Mouse (Mus musculus): Measurements from ENCODE around the gene Ipcef1.

- TF ChIP-seq RAD21 (IDR thresholded peaks at IDR 0.05; ENCODE audit: low read depth, low read length), result no peak
- no peak for TF ChIP-seq CTCF (conservative IDR thresholded peaks at IDR 0.05 in 1 of 2, IDR thresholded peaks at IDR 0.05 in 1 of 2; ENCODE audit: low read depth in 2 of 2, low read length in 2 of 2)
- no peak for TF ChIP-seq ZKSCAN1 (IDR thresholded peaks at IDR 0.05; ENCODE audit: borderline replicate concordance, low read depth, low read length)
- TF ChIP-seq USF2 (conservative IDR thresholded peaks at IDR 0.05; ENCODE audit: low read depth, low read length), result no peak
- no peak for TF ChIP-seq ZC3H11A (IDR thresholded peaks at IDR 0.05; ENCODE audit: low read depth, low read length)
These were observed 156.5 kb downstream of the Ipcef1 start for GRCm38 (mm10) chr10:6895796-6896195.

Data from CH12.LX (cell line).